Mouse (Mus musculus) lung, postnatal 14 days (tissue): ENCODE measurements around the gene Setd5.

ENCODE experiments used
- DNase-seq: peaks from one replicate; pipeline ENCODE4 v3.0.0; 2021

Setd5 gene

DNA sequence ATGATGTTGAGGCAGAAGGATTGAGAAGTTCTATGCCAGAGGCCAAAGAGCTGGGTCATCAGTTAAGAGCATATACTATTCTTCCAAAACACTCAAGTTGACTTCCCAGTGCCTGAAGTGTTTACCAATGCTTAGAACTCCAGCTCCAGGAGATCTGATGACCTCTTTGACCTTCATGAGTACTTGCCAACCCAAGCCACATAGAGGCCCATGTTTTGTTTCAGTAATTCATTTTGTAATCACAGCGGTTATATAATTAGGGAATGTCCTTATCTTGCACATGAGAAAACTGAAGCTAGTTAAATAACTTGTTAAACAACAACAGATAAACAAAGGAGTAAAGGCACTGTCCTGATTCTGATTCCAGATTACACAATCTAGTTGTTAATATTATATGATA, 67.6 kb downstream of the Setd5 start:
- no peak for DNase-seq

DNA sequence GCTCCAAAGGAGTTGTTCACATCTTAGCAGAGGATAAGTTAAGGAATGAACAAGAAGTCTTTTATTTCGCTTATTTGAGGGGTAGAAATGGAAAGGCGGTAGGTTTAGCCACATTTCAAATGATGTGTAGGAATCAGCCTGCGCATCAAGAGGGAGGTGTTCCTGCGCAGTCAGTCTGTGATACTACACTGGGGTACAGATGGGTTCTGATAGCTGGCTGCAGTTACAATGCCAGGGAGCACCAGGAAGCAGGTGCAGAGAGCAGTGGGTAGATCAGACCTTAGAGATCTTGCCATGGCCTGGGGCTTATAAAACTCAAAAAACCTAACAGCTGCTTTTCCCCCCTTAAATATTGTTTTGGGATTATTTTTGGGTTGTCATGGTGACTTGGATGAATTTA, 68.1 kb downstream of the Setd5 start:
- no peak for DNase-seq

DNA sequence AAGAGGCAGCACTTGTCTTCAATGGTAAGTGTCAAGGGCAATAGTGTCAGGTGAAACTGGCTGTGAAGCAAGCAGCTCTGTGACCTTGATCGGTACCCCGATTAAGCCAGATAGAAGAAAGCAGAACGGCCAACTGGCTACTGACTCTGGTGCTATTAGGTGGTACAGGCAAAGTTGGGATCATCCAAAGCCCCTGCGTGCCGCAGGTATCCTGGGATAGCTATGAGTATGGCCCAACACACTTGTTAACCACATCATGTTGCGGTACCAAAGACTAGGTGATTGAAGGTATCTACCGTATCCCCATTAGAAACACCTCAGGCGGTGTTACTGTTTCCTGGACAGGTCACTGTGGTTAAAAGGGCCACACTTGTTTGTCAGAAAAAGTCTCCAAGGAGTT, 76.9 kb downstream of the Setd5 start:
- DNase-seq = no peak

DNA sequence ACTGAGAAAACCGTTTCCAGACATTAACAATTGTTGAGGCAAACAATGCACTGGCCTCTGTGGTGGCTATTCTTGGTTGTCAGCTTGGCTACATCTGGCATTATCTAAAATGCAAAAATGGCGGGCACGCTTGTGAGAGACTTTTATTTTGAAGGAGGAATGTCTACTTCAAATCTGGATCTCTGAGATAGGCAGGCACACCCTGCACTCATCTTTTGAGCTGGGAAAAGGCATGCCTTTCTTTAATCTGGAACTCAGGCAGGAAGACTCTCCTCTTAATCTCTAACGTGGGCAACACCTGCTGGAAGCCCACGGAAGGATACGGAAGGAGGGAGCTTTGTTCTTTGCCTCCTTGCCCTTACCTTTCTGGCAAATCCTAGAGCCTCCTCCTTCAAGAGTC, 77.7 kb downstream of the Setd5 start:
- no peak for DNase-seq

DNA sequence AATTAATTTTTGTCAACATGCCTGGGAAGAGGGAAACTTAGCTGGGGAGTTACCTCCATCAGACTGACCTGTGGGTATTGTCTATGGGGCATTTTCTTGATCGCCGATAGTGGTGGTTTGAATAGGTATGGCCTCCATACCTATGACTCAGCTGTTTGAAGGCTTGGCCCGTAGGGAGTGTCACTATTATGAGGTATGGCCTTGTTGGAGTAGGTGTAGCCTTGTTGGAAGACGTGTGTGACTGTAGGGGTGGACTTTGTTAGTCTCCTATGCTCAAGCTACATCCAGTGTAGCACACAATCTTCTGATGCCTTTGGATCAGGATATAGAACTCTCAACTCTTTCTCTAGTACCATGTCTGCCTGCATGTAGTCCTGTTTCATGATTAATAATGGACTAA, 78.9 kb downstream of the Setd5 start:
- DNase-seq = no peak

DNA sequence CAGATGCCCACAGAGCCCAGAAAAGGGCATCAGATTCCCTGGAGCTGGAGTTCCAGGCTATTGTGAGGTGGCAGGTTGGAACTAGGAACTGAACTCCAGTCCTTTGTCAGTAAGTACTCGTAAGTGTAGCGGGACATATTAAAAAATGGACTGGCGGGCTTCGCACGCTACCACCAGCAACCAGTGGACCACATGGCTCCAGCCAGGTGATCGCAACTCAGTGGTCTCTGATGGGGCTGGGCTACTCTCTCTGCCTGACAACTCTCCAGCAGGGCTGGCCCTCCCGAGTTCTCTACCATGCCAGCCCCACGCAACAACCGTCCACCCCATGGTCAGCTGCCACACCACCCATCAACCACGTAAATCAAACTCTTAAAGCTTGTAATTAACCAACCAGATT, 82.9 kb downstream of the Setd5 start:
- no peak for DNase-seq

DNA sequence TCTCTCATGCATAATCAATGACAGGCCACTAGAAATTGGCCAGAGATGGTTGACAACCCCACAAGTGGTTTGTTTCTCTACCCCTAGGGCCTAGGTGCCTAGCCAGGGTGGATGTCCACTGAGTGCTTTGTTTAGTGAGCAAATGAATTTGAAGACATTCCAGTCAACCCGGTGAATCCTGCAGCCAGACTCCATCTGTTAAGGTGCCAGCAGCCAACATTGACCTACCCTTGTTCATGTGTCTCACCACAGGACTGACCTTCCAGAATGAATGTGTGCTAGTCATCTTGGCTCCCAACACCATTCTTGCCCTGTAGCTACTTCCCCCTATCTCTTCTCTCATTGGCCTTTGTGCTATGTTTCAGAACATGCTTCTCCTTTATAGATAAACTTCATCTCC, 84.8 kb downstream of the Setd5 start:
- DNase-seq = no peak

DNA sequence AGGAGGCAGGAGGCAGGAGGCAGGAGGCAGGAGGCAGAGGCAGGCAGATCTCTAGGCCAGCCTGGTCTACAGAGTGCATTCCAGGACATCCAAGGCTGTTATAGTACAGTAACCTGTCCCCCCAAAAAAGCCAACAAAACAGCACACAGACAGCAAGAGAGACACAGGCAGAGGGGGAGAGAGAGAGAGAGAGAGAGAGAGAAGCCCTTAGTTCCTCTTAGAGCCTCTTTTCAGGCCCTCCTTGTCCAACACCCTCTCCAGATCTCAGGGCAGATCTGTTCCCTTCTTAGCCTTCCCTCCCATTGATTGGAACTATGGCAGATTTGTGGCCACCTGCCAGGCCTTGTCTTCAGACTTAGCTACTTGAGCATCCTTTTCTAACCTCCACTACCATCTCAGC, 86.3 kb downstream of the Setd5 start:
- no peak for DNase-seq

DNA sequence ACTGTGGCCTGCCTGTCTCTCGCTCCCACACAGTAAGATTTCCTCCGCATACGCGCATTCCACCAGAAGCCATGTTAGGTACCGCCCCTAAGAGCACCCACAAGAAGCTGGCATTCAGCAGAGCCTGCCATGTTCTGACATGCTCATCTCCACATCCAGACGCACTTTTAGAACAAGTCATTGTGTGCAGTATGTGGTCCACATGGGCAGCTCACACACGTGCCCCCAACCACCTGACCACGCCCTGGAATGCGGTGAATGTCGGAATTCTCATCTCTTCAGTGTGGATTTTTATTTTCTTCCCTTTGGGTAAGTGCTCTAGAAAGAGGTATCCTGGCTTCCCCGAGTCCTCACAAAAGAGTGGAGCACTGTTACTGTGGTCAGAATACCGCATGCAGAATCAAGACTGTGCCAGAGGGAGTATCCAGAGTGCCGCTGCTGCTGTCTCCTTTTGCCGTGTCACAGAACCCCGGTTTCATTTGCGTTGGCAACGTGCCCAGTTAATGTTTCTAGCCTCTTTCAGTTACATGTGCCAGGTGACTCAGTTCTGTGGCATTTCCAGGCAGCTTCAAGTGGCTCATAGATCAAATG, 89.6 kb downstream of the Setd5 start:
- DNase-seq = peak; percentile 83

DNA sequence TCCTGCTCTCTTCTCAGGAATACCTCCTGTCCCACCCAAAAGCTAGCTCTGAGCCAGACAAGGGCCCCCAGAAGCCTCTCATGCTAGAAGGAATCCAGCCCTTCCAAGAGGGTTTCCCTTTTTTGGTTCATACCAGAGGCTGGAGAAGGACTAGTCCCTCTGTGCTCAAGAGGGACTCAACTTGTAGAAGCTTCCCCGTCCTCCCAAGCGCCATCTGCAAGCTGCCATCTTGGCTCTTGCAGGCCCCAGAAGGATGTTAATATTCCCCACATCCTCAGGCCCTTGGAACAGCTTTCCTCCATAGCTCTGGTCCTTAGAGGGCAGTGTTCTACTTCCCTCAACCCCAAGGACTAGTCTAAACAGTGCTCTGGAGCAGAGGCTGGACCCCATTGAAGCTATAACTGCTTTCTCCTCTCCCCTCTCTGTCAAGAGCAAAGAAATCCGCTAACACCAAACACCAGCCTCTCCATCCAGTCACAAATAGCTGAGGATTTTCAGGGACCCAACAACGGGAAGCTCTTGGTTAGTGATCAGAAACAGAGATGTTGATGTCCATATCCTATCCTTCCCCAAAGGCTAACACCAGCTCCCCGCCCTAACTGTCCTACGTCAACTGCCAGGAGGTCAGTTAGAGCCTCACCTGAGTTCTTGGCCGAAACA, 91.3 kb downstream of the Setd5 start:
- no peak for DNase-seq

DNA sequence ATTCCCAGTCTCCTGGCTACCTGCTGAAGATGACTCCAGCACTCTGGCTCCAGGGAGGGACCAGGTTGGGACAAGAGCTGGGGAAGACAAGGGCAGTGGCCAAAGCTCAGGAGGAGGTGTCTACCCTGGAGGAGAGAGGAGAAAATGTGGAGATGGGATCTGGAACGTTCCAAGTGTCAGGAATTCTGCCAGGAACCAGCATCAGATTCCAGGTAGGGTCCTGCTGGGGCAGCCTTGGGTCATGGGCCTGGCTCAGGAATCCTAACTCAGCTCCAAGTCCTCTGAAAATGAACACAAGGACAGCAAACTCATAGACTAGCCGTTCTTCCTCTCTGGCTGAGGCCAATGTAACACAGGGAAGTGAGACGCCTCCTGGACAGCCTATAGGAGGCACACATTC, 92.7 kb downstream of the Setd5 start:
- no peak for DNase-seq

DNA sequence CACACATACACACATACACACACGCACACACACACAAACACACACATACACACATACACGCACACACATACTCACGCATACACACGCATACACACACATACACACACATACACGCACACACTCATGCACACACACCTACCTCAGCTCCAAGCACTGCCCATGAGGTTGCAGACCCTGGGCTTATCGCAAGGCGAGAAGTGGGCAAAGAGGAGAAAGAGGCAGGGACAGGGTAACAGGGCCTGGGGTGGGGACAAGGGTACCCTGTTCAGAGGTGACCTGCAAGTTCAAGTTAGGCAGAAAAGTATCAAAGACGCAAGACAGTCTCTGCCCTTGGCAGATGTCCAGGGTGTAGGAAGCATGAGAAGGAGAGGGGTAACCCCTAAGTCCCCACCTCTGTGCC, 93.5 kb downstream of the Setd5 start:
- no peak for DNase-seq

DNA sequence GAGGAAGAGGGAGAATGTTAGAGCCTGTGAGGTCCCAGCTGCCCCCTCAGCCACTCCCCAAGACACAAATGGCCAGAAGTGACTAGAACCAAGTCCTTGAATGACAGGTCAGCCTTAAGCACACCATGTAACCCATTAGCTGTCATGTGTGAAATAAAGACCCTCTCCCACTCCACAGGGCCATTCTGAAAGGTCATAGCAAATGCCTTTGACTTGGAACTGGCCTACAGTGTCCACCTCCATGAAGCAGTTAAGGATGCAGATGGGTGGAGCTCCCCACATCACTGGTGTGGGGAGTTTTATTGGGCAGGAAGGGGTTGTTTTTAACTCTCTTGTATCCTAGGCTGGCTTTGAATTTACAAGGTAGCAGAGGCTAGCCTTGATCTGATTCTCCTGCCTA, 94.8 kb downstream of the Setd5 start:
- no peak for DNase-seq

DNA sequence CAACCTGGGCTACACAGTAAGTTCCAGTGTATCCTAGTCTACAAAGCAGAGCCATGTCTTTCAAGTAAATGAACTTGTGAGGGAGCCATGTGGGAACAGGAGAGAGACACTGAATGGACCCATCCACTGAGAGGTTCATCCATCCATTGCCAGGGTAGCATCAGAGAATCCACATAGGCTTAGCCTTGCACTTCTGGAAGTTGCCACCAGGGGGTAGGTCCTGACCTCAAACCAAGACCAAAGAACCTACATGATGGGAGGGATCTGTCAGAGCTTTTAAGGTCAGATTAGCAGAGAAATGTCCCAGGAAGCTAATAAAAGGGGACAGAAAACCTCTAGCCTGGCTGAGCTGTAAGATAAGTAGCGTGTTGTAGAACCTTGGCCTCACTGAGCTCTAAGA, 95.4 kb downstream of the Setd5 start:
- peak; percentile 66 for DNase-seq

DNA sequence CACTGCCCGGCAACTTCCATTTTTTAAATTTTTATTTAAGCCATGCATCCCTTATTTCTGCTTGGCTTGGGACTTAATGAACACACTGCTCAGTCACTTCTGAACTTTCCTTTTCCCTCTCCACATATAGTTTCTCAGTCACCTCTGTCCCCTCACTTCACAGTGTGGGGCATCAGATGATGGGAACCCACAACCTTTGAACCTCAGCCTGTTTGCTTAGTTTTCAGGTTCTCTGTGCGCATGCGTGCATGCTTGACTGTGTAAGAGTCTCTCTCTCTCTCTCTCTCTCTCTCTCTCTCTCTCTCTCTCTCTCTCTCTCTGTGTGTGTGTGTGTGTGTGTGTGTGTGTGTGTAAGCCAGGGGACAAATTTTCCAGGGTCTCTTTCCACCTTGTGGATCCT, 98.3 kb downstream of the Setd5 start:
- DNase-seq = no peak

DNA sequence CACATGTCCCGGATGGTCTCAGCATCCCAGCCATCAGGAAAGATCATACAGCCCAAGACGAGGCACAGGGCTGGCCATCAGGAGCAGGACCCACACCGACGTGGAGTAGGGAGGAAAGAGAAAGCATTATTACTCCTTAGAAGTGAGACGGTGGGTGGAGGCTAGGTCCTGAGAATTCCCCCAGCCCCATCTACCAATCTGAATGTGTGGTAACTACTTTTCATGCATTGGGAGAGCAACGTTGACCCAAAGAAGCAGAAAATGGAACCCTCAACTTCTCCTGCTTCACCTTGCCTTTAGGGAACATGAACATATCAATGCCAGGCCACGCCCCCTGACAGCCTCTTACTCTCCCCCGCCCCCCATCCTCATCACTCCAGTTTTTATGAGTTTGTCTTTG, 99.4 kb downstream of the Setd5 start:
- DNase-seq = no peak

DNA sequence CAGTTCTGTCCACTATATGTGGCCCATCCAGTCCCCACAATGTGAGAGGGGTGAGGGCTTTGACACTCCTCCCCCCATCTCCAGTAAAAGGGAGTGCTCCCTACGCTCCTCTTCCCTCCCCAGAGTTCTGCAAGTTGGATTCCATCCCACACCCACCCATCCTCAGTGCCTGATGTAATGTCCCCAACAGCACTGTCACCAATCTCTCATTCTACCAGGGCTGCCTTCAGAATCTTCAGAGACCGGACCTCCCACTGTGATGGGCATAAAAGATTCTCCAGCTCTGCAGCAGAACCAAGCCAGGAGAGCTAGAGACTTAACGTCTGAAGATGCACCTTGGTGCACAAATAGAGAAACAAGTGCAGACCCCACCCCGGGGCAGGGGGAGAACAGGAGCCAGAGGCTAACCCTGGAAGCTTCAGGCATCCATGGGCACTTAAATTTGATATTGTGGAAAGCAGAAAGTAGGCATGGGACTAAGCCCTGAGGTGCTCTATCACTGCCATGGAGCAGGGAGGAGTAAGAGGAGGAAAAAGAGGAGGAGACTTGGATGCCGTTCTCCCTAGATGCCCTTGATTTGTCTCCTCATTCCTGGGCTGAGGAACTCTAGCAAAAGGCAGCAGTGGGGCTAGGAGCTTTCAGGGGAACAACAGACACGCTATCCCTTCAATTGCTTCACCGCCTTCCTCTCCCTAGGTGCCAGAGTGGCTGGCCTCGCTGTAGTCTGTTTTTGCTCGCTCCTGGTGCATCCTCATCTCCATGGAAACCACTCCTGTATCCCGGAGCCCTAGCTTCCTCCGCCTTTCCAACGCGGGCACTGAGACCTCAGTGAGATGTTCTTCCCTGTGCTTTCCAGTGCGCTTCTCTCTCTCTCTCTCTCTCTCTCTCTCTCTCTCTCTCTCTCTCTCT, 101.4 kb downstream of the Setd5 start:
- no peak for DNase-seq

DNA sequence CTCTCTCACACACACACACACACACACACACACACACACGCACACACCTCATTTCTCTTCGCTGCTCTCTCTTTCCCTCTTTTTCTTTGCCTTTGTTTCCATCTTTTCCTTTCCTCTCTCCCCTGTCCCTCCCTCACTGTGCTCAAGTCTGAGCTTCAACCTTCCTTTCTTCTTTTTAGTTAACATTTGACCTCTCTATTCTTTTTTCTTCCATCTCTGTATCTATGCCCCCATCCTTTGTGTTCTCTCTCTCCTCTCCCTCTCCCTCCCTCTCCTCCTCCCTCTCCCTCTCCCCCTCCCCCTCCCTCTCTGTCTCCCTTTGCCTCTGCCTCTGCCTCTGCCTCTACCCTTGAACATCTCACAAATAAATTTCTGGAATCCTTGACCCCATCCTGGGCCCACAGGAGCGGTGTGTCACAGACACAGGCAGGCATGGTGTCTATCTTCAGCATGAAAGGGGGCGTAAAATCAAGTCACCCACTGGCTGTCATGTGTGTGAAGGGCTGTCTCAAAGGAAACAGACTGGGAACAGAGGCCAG, 102.1 kb downstream of the Setd5 start:
- no peak for DNase-seq

DNA sequence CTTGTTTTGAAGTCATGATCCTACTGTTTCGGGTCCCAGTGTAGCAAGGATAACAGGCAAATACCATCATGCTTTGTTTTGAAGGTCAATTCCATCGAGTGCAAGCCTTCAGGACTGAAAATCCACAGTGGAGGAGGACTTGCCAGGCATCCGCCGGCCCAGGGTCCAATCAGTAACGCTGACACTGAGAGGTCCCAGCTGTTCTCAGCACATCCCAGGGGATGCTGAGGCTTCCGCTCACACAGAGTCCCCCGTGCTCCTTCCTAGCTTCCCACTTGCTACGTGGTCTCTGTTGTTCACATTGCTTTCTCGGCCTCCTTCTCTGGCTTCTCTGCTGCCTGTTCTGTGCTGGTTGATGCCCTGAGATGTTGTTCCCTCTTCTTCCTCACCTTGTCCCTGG, 107.0 kb downstream of the Setd5 start:
- no peak for DNase-seq

DNA sequence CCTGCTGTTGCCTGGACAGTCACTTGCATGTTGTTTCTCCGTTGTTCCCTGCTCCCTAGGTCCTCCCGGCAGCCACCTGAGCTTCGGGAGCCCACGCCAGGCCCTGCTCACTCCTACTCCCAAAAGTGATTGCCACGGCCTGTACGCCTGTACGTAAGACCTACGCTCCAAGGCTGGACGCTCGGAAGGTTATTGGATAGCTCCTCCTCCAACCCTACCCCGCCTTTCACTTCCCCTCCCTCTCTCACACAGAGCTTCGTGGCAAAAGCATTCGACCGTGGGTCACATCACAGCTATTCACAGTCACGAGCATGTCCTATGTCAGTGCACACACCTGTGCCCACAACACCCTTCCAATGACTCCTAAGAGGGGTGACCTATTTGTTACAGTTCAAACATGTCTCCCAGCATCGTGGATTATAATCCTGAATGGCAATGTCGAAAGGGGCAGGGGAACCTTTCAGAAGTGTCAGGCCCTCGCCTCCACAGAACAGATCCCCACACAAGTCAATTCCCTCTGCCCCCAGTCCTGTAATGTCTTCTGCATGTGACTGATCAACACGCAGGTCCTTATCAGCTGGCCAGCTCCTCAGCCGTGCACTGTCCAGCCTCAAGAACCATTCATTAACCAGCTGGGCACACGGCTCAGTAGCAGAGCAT, 107.8 kb downstream of the Setd5 start:
- DNase-seq = no peak

DNA sequence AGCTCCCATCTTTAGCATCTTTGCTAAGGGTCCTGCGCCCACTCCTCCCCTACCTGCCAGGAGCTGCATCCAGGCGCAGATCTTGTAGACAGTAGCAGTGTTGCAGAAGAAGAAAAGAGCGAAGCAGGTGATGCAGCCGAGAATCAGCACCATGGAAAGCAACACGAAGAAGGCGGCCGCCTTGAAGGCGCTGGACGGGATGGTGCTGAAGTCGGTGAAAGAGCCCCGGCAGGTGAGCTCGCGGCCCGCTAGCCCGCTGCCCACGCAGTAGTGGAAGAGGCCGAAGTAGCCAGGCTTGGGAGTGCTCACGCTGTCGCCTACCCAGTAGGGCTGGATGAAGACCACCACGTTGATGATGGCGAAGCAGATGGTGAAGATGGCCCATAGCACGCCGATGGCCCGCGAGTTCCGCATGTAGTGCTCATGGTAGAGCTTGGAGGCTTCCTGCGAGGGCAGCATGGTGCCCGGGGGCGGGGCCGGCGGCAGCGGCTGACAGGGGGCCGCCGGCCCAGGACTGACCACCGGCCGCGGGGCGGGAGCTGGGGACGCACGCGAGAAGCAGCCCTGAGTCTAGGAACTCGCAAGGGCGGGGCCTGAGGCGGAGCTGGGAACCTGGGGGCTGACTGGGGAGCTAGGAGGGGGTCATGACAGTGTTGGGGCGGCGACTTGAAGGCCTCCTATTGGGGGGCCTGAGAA, 116.7 kb downstream of the Setd5 start:
- peak; percentile 30 for DNase-seq

DNA sequence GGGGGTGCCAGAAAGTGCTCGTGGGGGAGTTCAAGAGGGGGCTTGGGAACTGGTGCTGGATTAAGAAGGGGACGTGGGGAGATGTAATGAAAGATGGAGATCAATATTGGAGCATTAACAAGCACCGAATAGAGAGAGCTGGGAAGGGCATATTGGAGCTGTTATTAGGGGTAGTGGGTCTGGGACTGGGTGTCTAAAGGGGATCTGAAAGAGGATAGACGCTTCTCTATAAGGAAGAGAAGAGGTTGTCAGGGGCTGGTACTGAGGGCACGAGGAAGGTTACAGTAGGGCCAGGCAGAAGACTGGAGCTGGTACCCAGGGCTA, 117.3 kb downstream of the Setd5 start:
- DNase-seq = no peak
